Mouse (Mus musculus) thymus, postnatal 14 days (tissue): ENCODE data around the gene Gm47959.

Experiments
- DNase-seq: peaks from one replicate; pipeline ENCODE4 v3.0.0; 2021

Gm47959 gene

GRCm38 (mm10) chr1:83034509-83034908 is 34.2 kb downstream of the Gm47959 start:
- DNase-seq: no peak

GRCm38 (mm10) chr1:83036892-83037667 is 36.7 kb downstream of the Gm47959 start:
- DNase-seq: no peak

- no peak for DNase-seq
Observed at GRCm38 (mm10) chr1:83038109-83038672, 37.8 kb downstream of the Gm47959 start, which contains the start of gene Slc19a3. Gene Slc19a3 (minus strand): TSS chr1:83038448.

GRCm38 (mm10) chr1:83039080-83039479 is 38.7 kb downstream of the Gm47959 start:
- no peak for DNase-seq

GRCm38 (mm10) chr1:83042380-83042779 is 42.0 kb downstream of the Gm47959 start, which contains the start of gene Krtap28-10:
Gene Krtap28-10 (minus strand): TSS chr1:83042480.
- DNase-seq: no peak

GRCm38 (mm10) chr1:83044882-83045427 is 44.6 kb downstream of the Gm47959 start, which contains the start of gene Gm47969:
Gene Gm47969 (plus strand): TSS chr1:83044932.
- no peak for DNase-seq
